Mouse (Mus musculus) adrenal gland, postnatal 0 days (tissue): ENCODE results near the gene Foxo1. TPM values are rescaled to one million over a fixed set of nuclear protein-coding genes. Genes with fewer than 3 reads are reported as not detected.

Experiments
- polyA plus RNA-seq: library from polyadenylated mRNA; unstranded; fragments of >200 nt; fragmentation: Nextera tagmentation; extraction: Ambion mirVana; gene quantifications from 2 replicates; pipeline ENCODE4 v1.2.1, GENCODE M21; 2015

Gene Foxo1
- 4.7 and 6.7 TPM in 2 replicates for polyA plus RNA-seq

GRCm38 (mm10) chr3:52267652-52268486 lies at the start of gene Foxo1:
Gene Foxo1, plus strand, starts transcription at chr3:52268336.

Other genes starting within 250 kb of the Foxo1 start
- gene Maml3, start 163.3 kb upstream of the Foxo1 start, polyA plus RNA-seq, result 4.3 and 4.8 TPM in 2 replicates